Mouse (Mus musculus): ENCODE measurements around the gene Gif.

The Gif gene

GRCm38 (mm10) chr19:11794447-11794846 is 47.1 kb downstream of the Gif start:
- DNase-seq (ENCODE audit: low read depth, low spot score): no peak

- DNase-seq (ENCODE audit: low read depth, low spot score): no peak
These were observed 53.4 kb downstream of the Gif start for GRCm38 (mm10) chr19:11800531-11801315.

- DNase-seq (ENCODE audit: low read depth, low spot score): no peak
These were observed 57.1 kb downstream of the Gif start for GRCm38 (mm10) chr19:11804423-11804822.

GRCm38 (mm10) chr19:11807251-11807650 is 59.9 kb downstream of the Gif start:
- no peak for DNase-seq (ENCODE audit: low read depth, low spot score)

GRCm38 (mm10) chr19:11807822-11808221 is 60.5 kb downstream of the Gif start:
- no peak for DNase-seq (ENCODE audit: low read depth, low spot score)

GRCm38 (mm10) chr19:11808452-11808851 is 61.1 kb downstream of the Gif start:
- DNase-seq (ENCODE audit: low read depth, low spot score): no peak

GRCm38 (mm10) chr19:11810003-11810758 is 62.8 kb downstream of the Gif start:
- no peak for DNase-seq (ENCODE audit: low read depth, low spot score)

- DNase-seq (ENCODE audit: low read depth, low spot score): no peak
These were observed 63.5 kb downstream of the Gif start for GRCm38 (mm10) chr19:11810856-11811255.

GRCm38 (mm10) chr19:11811688-11812365 is 64.5 kb downstream of the Gif start:
- no peak for DNase-seq (ENCODE audit: low read depth, low spot score)

Data from A20 (cell line).